Mouse (Mus musculus): ENCODE measurements at regions not wholly inside any gene's neighbourhood (a gene's known extent, or its start where the extent isn't known, plus 50 kb on each side); places are given as distances from the start of the nearest gene placed in this dataset.

- in situ Hi-C loops (cut with MboI; ENCODE audit: low sequenced_read_pairs in 2 of 2, unreplicated experiment in 2 of 2) = no loop called here
- Histone ChIP-seq H3K4me1 (ENCODE audit: control insufficient read depth in 2 of 2, insufficient read depth in 2 of 2, low read length in 2 of 2, poor library complexity in 1 of 2) (no peaks in the 10 kb centered on the region), H3K36me3 (ENCODE audit: control insufficient read depth, insufficient read depth, low read length, poor library complexity, severe bottlenecking) (no peaks in the 10 kb centered on the region), H3K9ac (ENCODE audit: insufficient read depth, low read depth, low read length, poor library complexity, severe bottlenecking) (no peak overlapping the region), H3K4me3 (ENCODE audit: insufficient read depth in 1 of 2, low read depth in 1 of 2, low read length in 2 of 2, poor library complexity in 1 of 2, severe bottlenecking in 1 of 2) (no peak overlapping the region), H3K27ac (ENCODE audit: insufficient read depth, low read depth, low read length, poor library complexity, severe bottlenecking) (no peak overlapping the region), H3K9me3 (ENCODE audit: control insufficient read depth, insufficient read depth, low read depth, low read length) (no peaks in the 10 kb centered on the region)
- no peak for DNase-seq (ENCODE audit: low read depth, low spot score)
- TF ChIP-seq CHD2 (IDR thresholded peaks at IDR 0.05; ENCODE audit: low read depth, low read length) = no peak
- TF ChIP-seq ZC3H11A (IDR thresholded peaks at IDR 0.05; ENCODE audit: borderline replicate concordance, low read depth, low read length) = no peak
- TF ChIP-seq HCFC1 (IDR thresholded peaks at IDR 0.05; ENCODE audit: borderline replicate concordance, insufficient read depth, low read length) = no peak
- no peak for TF ChIP-seq MAFK (IDR thresholded peaks at IDR 0.05; ENCODE audit: insufficient read depth, low read depth, low read length)
Observed at GRCm38 (mm10) chr8:103422313-103422973, 637.0 kb upstream of the Cdh11 start.

- TF ChIP-seq ZC3H11A (IDR thresholded peaks at IDR 0.05; ENCODE audit: borderline replicate concordance, low read depth, low read length) (no peak), MAFK (IDR thresholded peaks at IDR 0.05; ENCODE audit: insufficient read depth, low read depth, low read length) (no peak), HCFC1 (IDR thresholded peaks at IDR 0.05; ENCODE audit: borderline replicate concordance, insufficient read depth, low read length) (no peak), ZNF384 (IDR thresholded peaks at IDR 0.05; ENCODE audit: low read depth, low read length) (no peak), CHD2 (IDR thresholded peaks at IDR 0.05; ENCODE audit: low read depth, low read length) (no peak)
- no peaks in the 10 kb centered on the region for H3K36me3 ChIP-seq (ENCODE audit: control insufficient read depth, insufficient read depth, low read length, poor library complexity, severe bottlenecking)
- no peak for DNase-seq (ENCODE audit: low read depth, low spot score)
- H3K9ac ChIP-seq (ENCODE audit: insufficient read depth, low read depth, low read length, poor library complexity, severe bottlenecking) = no peak overlapping the region
- H3K27ac ChIP-seq (ENCODE audit: insufficient read depth, low read depth, low read length, poor library complexity, severe bottlenecking) = no peak overlapping the region
- no peaks in the 10 kb centered on the region for H3K4me1 ChIP-seq (ENCODE audit: control insufficient read depth in 2 of 2, insufficient read depth in 2 of 2, low read length in 2 of 2, poor library complexity in 1 of 2)
- no peak overlapping the region for H3K4me3 ChIP-seq (ENCODE audit: insufficient read depth in 1 of 2, low read depth in 1 of 2, low read length in 2 of 2, poor library complexity in 1 of 2, severe bottlenecking in 1 of 2)
- no peaks in the 10 kb centered on the region for H3K9me3 ChIP-seq (ENCODE audit: control insufficient read depth, insufficient read depth, low read depth, low read length)
- in situ Hi-C loops (cut with MboI; ENCODE audit: low sequenced_read_pairs in 2 of 2, unreplicated experiment in 2 of 2) = no loop called here
Observed at GRCm38 (mm10) chr8:103425967-103426366, 640.5 kb upstream of the Cdh11 start.

- in situ Hi-C loops (cut with MboI; ENCODE audit: low sequenced_read_pairs in 2 of 2, unreplicated experiment in 2 of 2) = no loop called here
- no peak for DNase-seq (ENCODE audit: low read depth, low spot score)
Observed at GRCm38 (mm10) chr8:103430874-103431492, 645.5 kb upstream of the Cdh11 start.

GRCm38 (mm10) chr8:103433532-103434105 lies 648.2 kb upstream of the Cdh11 start:
- no peak for DNase-seq (ENCODE audit: low read depth, low spot score)
- in situ Hi-C loops (cut with MboI; ENCODE audit: low sequenced_read_pairs in 2 of 2, unreplicated experiment in 2 of 2) = no loop called here
- Histone ChIP-seq H3K9ac (ENCODE audit: insufficient read depth, low read depth, low read length, poor library complexity, severe bottlenecking) (no peak overlapping the region), H3K4me1 (ENCODE audit: control insufficient read depth in 2 of 2, insufficient read depth in 2 of 2, low read length in 2 of 2, poor library complexity in 1 of 2) (no peaks in the 10 kb centered on the region), H3K27ac (ENCODE audit: insufficient read depth, low read depth, low read length, poor library complexity, severe bottlenecking) (no peak overlapping the region), H3K36me3 (ENCODE audit: control insufficient read depth, insufficient read depth, low read length, poor library complexity, severe bottlenecking) (no peaks in the 10 kb centered on the region), H3K9me3 (ENCODE audit: control insufficient read depth, insufficient read depth, low read depth, low read length) (no peaks in the 10 kb centered on the region), H3K4me3 (ENCODE audit: insufficient read depth in 1 of 2, low read depth in 1 of 2, low read length in 2 of 2, poor library complexity in 1 of 2, severe bottlenecking in 1 of 2) (no peak overlapping the region)
- no peak for TF ChIP-seq HCFC1 (IDR thresholded peaks at IDR 0.05; ENCODE audit: borderline replicate concordance, insufficient read depth, low read length)
- TF ChIP-seq ZC3H11A (IDR thresholded peaks at IDR 0.05; ENCODE audit: borderline replicate concordance, low read depth, low read length) = no peak
- no peak for TF ChIP-seq CHD2 (IDR thresholded peaks at IDR 0.05; ENCODE audit: low read depth, low read length)
- TF ChIP-seq ZNF384 (IDR thresholded peaks at IDR 0.05; ENCODE audit: low read depth, low read length) = no peak
- no peak for TF ChIP-seq MAFK (IDR thresholded peaks at IDR 0.05; ENCODE audit: insufficient read depth, low read depth, low read length)

More at GRCm38 (mm10) chr8:103430874-103431492, 645.5 kb upstream of the Cdh11 start:
- no peaks in the 10 kb centered on the region for H3K36me3 ChIP-seq (ENCODE audit: control insufficient read depth, insufficient read depth, low read length, poor library complexity, severe bottlenecking)
- TF ChIP-seq ZNF384 (IDR thresholded peaks at IDR 0.05; ENCODE audit: low read depth, low read length) = no peak
- no peaks in the 10 kb centered on the region for H3K9me3 ChIP-seq (ENCODE audit: control insufficient read depth, insufficient read depth, low read depth, low read length)
- no peak overlapping the region for H3K27ac ChIP-seq (ENCODE audit: insufficient read depth, low read depth, low read length, poor library complexity, severe bottlenecking)
- no peaks in the 10 kb centered on the region for H3K4me1 ChIP-seq (ENCODE audit: control insufficient read depth in 2 of 2, insufficient read depth in 2 of 2, low read length in 2 of 2, poor library complexity in 1 of 2)
- H3K9ac ChIP-seq (ENCODE audit: insufficient read depth, low read depth, low read length, poor library complexity, severe bottlenecking) = no peak overlapping the region
- H3K4me3 ChIP-seq (ENCODE audit: insufficient read depth in 1 of 2, low read depth in 1 of 2, low read length in 2 of 2, poor library complexity in 1 of 2, severe bottlenecking in 1 of 2) = no peak overlapping the region
